Mouse (Mus musculus): ENCODE data around the gene Thap2.

Gene Thap2

GRCm38 (mm10) chr10:115384221-115385017 is at the start of gene Thap2, which contains the start of gene Zfc3h1:
Thap2 (minus strand) TSS chr10:115384443.
Zfc3h1 (plus strand) TSS chr10:115384959.
- peak; percentile 96 to 98 for DNase-seq (ENCODE audit: low spot score in 2 of 2)

GRCm38 (mm10) chr10:115425351-115425750 is 41.1 kb upstream of the Thap2 start:
- no peak for DNase-seq (ENCODE audit: low spot score in 2 of 2)

DNA sequence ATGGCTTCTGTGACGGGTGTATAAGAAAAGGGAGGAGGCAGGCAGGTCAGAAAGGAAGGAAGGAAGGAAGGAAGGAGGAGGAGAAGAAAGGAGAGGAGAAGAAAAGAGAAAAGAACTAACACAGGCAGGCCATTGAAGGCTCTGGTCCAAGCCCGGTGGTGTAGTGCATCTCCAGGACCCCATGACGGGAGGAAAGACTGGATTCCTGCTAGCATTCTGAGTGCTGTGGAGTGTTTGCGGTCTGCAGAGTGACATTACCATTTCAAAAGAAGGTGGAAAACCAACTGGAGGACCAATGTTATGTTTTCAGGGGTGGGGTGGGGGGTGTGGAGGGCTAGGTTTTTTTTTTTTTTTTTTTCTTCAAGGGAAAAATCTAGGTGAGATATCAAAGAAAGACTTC is 37.7 kb upstream of the Thap2 start:
- DNase-seq (ENCODE audit: low spot score in 2 of 2): no peak

- DNase-seq (ENCODE audit: low spot score in 2 of 2): no peak
These were observed 29.8 kb upstream of the Thap2 start for GRCm38 (mm10) chr10:115414056-115414455.

GRCm38 (mm10) chr10:115413496-115413895 is 29.3 kb upstream of the Thap2 start:
- no peak for DNase-seq (ENCODE audit: low spot score in 2 of 2)

- DNase-seq (ENCODE audit: low spot score in 2 of 2): peak; percentile 29 to 34
These were observed 22.1 kb upstream of the Thap2 start for GRCm38 (mm10) chr10:115406393-115406792.

GRCm38 (mm10) chr10:115391896-115392295 is 7.7 kb upstream of the Thap2 start:
- DNase-seq (ENCODE audit: low spot score in 2 of 2): no peak

GRCm38 (mm10) chr10:115391076-115391475 is 6.8 kb upstream of the Thap2 start:
- no peak for DNase-seq (ENCODE audit: low spot score in 2 of 2)

DNA sequence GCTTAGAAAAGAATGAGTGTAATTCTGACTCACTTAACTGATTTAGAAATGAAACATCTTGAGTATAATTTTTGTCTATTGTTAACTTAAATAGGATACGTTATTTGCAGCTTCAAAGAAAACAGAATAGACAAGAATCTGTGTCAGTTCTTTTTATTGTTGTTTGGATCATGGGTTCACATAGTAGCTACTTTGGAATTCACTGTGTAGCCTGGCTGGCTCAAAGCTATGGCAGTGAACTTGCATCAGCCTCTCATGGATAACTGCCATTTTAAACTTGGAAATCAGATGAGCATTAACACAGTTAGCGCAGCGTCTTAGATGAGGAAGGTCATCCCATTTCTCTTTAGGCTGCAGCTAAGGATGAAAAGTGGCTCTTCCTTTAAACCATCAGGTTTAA is 3.6 kb upstream of the Thap2 start:
- no peak for DNase-seq (ENCODE audit: low spot score in 2 of 2)

DNA sequence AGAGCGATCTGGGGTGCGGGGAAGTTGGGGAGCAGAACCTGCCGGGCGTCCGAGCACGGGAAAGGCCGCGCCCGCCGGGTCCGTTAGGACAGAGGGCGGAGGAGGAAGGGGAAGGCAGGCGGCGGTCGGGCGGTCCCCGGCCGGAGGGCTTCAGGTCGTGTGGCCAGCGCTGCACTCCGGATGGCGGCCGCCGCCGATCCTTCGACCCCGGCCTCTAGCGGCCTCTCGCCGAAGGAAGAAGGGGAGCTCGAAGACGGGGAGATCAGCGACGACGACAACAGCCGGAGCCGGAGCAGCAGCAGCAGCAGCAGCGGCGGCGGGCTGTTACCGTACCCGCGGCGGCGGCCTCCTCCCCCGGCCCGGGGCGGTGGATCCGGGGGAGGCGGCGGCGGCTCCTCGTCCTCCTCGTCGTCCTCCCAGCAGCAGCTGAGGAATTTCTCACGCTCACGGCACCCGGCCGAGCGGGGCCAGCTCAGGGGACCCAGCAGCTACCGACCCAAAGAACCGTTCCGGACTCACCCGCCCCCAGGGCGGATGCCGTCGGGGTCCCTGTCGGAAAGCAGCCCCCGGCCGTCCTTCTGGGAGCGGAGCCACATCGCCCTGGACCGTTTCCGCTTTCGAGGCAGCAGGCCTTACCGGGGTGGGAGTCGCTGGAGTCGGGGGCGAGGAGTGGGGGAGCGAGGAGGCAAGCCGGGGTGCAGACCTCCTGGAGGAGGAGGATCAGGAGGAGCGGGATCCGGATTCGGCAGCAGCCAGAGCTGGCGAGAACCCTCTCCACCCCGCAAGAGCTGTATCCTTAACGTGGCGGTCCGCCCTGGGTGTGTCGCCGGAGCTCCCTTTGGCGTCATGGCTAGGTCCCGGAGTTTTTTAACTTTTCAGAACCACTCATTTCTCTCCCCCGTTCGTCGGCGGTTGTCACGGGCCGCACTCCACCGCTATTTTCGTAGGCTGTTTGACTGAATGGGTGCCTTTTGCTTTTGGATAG is 1.1 kb upstream of the Thap2 start:
- DNase-seq (ENCODE audit: low spot score in 2 of 2): peak; percentile 49 to 55

GRCm38 (mm10) chr10:115383644-115384220 is 511 bp downstream of the Thap2 start:
- no peak for DNase-seq (ENCODE audit: low spot score in 2 of 2)

- no peak for DNase-seq (ENCODE audit: low spot score in 2 of 2)
These were observed 1.2 kb downstream of the Thap2 start for GRCm38 (mm10) chr10:115382846-115383643.

GRCm38 (mm10) chr10:115381506-115382084 is 2.6 kb downstream of the Thap2 start:
- DNase-seq (ENCODE audit: low spot score in 2 of 2): no peak

DNA sequence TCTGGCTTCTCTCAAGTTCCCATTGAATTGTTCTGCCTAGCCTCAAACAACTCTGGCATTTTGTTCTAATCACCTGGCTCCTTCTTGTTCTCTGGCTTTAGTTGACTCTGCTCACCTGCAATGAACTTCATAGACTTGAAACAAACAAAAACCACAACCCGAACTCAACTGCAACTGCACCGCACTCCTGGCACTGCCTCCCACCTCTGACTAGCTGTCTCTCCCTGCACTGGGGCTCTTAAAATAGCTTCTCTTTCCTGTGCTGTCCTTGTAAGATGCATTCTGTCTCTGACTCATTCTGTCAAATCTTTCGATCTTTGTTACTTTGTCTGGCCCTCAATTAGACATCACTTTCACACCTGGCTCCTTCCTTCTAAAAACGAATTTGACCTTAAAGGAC is 21.1 kb downstream of the Thap2 start:
- no peak for DNase-seq (ENCODE audit: low spot score in 2 of 2)

DNA sequence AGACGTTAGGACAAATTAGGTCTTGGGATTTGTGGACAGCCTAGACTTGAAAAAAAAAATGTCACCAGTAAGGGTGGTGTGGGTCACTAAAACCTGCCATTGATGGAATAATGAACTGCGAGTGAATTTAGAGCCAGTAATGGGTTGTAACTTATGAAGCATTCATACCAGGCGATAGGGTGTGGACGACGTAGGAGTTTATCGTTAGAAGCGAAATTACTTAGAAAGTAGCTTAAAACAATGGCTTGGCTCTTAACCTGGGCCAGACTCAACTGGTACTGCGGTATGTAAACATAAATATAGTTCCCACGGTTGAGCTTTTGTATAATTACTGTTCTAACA is 21.6 kb downstream of the Thap2 start:
- DNase-seq (ENCODE audit: low spot score in 2 of 2): no peak

DNA sequence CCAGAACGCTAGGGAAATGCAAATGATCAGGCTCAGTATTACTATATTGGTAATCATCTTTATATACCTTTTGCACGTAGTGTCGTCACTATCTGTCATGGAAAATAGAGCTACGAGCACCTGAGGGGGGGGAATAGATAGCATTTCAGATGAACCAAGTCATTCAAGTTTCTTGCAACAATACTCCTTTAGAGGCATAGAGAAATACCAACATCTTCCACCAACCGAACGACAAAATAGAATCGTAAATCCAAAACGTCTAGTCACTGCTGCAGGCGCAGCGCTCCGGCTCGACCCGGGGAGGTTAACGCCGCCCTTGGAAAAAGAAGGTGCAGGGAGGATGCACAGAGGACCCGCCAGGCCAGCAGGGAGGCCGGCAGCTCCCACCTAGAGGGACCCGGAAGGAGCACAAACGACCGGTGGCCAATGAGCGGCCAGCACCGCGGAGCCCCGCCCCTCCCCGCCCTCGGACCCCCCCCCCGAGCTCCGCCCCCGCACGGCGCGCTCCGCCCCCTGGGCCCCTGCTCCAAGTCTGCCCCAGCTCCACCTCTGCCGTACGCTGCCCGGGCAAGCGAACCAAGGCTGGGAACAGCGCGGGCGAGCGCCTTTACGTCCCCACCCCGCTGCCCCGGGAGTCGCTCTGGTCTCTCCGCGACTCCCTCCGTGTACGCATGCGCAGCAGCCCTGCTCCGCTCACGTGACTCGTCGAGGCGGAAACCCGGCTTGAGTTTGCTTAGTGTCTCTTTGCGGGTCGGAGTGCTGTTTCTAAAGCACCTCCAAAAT is 22.2 kb downstream of the Thap2 start, which contains the start of gene Tmem19:
Tmem19 (minus strand) TSS at position 662 of the 783 bp plus-strand sequence.
- DNase-seq (ENCODE audit: low spot score in 2 of 2): peak; percentile 89 to 96

- DNase-seq (ENCODE audit: low spot score in 2 of 2): no peak
These were observed 25.2 kb downstream of the Thap2 start for GRCm38 (mm10) chr10:115359066-115359465.

- DNase-seq (ENCODE audit: low spot score in 2 of 2): no peak
These were observed 25.9 kb downstream of the Thap2 start for GRCm38 (mm10) chr10:115358216-115358919.

- no peak for DNase-seq (ENCODE audit: low spot score in 2 of 2)
These were observed 28.1 kb downstream of the Thap2 start for GRCm38 (mm10) chr10:115356106-115356505.

Measured in urinary bladder, postnatal 36 days (tissue).